Mouse (Mus musculus) C2C12 (cell line): ENCODE results near the gene Capn5.

Source experiments
- CEBPB ChIP-seq: IDR thresholded peaks from one replicate; pipeline ENCODE4 v1.6.1; 2011; ENCODE audit warnings: low read depth, mild to moderate bottlenecking, control low read depth, moderate library complexity
- CTCF ChIP-seq: IDR thresholded peaks from one replicate; pipeline ENCODE4 v1.5.1; 2011; ENCODE audit not compliant: control insufficient read depth, insufficient read depth, insufficient read length
- FOSL1 ChIP-seq: IDR thresholded peaks from one replicate; pipeline ENCODE4 v1.8.0; 2011; ENCODE audit warnings: mild to moderate bottlenecking, low read length; ENCODE audit not compliant: poor library complexity, insufficient read depth, severe bottlenecking
- MAX ChIP-seq: IDR thresholded peaks from one replicate; pipeline ENCODE4 v1.6.1; 2011; ENCODE audit warnings: mild to moderate bottlenecking, control low read depth
- MYOG ChIP-seq: IDR thresholded peaks from one replicate; pipeline ENCODE4 v1.6.1; 2011; ENCODE audit not compliant: control insufficient read depth, insufficient read length; ENCODE audit errors: extremely low read depth
- USF1 ChIP-seq: IDR thresholded peaks from one replicate; pipeline ENCODE4 v1.6.1; 2011; ENCODE audit warnings: low read depth, mild to moderate bottlenecking, control low read depth, moderate library complexity

DNA sequence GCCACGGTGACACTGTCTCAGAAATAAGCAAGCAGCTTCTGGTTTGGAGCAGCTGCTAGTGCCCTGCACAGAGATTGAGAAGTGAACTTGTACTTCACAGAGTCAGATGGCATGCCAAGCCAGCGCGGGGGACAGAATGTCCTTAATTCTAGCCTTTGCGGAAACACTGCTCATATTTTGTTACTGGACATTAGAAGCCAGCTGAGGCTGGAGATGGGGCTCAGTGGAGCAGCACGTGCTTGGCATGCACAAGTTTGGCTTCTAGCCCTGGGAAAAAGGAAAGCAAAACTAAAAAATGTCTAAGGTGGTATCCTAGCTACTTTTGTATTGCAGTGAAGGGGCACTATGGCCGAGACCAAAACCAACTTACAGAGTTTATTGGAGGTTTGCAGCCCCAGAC lies 7.3 kb upstream of the Capn5 start:
- TF ChIP-seq CTCF: no peak
- no peak for TF ChIP-seq CEBPB
- no peak for TF ChIP-seq MAX
- TF ChIP-seq MYOG: no peak
- TF ChIP-seq USF1: no peak
- no peak for TF ChIP-seq FOSL1
